Mouse (Mus musculus) MEL-GATA-1-ER (cell line): Measurements from ENCODE around the gene Stab1.

Experiments used
- DNase-seq: peaks from one replicate; pipeline ENCODE4 v3.0.0-alpha.2; 2012; ENCODE audit warnings: low read depth; ENCODE audit errors: extremely low read depth

Stab1 gene

GRCm38 (mm10) chr14:31168425-31168824 is at the start of gene Stab1:
Gene Stab1, minus strand, starts transcription at chr14:31168641.
- no peak for DNase-seq

- no peak for DNase-seq
These were observed 49.2 kb upstream of the Stab1 start, which contains the start of gene Sema3g for GRCm38 (mm10) chr14:31217666-31218065. Gene Sema3g, plus strand, starts transcription at chr14:31217860.

- no peak for DNase-seq
These were observed 48.4 kb upstream of the Stab1 start, which contains the start of gene Nisch for GRCm38 (mm10) chr14:31216846-31217245. Gene Nisch, minus strand, starts transcription at chr14:31216946.

- DNase-seq, result no peak
These were observed 46.9 kb upstream of the Stab1 start for GRCm38 (mm10) chr14:31215157-31216002.

- DNase-seq, result no peak
These were observed 46.2 kb upstream of the Stab1 start for GRCm38 (mm10) chr14:31214684-31215083.

GRCm38 (mm10) chr14:31213868-31214267 is 45.4 kb upstream of the Stab1 start:
- no peak for DNase-seq

- no peak for DNase-seq
These were observed 44.1 kb upstream of the Stab1 start for GRCm38 (mm10) chr14:31212499-31212898.

GRCm38 (mm10) chr14:31211854-31212253 is 43.4 kb upstream of the Stab1 start:
- DNase-seq, result no peak

GRCm38 (mm10) chr14:31209133-31209557 is 40.7 kb upstream of the Stab1 start:
- no peak for DNase-seq

GRCm38 (mm10) chr14:31208084-31208483 is 39.6 kb upstream of the Stab1 start, which contains the start of gene Tnnc1:
Gene Tnnc1, plus strand, starts transcription at chr14:31208312.
- DNase-seq, result no peak

- no peak for DNase-seq
These were observed 38.8 kb upstream of the Stab1 start for GRCm38 (mm10) chr14:31207070-31207830.

GRCm38 (mm10) chr14:31206472-31206981 is 38.1 kb upstream of the Stab1 start:
- peak; percentile 67 for DNase-seq

GRCm38 (mm10) chr14:31205562-31206467 is 37.4 kb upstream of the Stab1 start:
- peak; percentile 17 for DNase-seq

- peak; percentile 17 for DNase-seq
These were observed 36.8 kb upstream of the Stab1 start for GRCm38 (mm10) chr14:31205244-31205561.

GRCm38 (mm10) chr14:31204844-31205243 is 36.4 kb upstream of the Stab1 start:
- peak; percentile 33 for DNase-seq

GRCm38 (mm10) chr14:31200038-31200437 is 31.6 kb upstream of the Stab1 start:
- DNase-seq, result no peak

GRCm38 (mm10) chr14:31199599-31199998 is 31.2 kb upstream of the Stab1 start:
- no peak for DNase-seq

- no peak for DNase-seq
These were observed 29.4 kb upstream of the Stab1 start for GRCm38 (mm10) chr14:31197547-31198516.

GRCm38 (mm10) chr14:31195968-31196367 is 27.5 kb upstream of the Stab1 start:
- DNase-seq, result peak; percentile 24

- DNase-seq, result no peak
These were observed 27.1 kb upstream of the Stab1 start for GRCm38 (mm10) chr14:31195521-31195920.
